Mouse (Mus musculus) neural tube, embryonic 13.5 days (tissue): ENCODE measurements around the gene Pfkfb4. TPM values are rescaled to one million over a fixed set of nuclear protein-coding genes. Genes with fewer than 3 reads are reported as not detected.

ENCODE experiments used
- ATAC-seq: fragments of 200-750 bp; cut with Nextera tagmentation; 2 replicates; pipeline ENCODE4 v1.8.0; 2017; ENCODE audit warnings: low read depth, mild to moderate bottlenecking, moderate TSS enrichment, moderate library complexity
- H3K27ac ChIP-seq: fragments of 300-500 bp; sonication (generic); replicated peaks from 2 replicates; pipeline ENCODE4 v1.5.1; 2015; ENCODE audit warnings: moderate library complexity, mild to moderate bottlenecking, inconsistent platforms
- H3K27me3 ChIP-seq: fragments of 300-500 bp; sonication (generic); 2 replicates; pipeline ENCODE4 v1.6.1; 2015; ENCODE audit warnings: mild to moderate bottlenecking, inconsistent platforms
- H3K36me3 ChIP-seq: fragments of 300-500 bp; sonication (generic); 2 replicates; pipeline ENCODE4 v1.6.1; 2015; ENCODE audit warnings: mild to moderate bottlenecking, inconsistent platforms
- H3K4me1 ChIP-seq: fragments of 300-500 bp; sonication (generic); replicated peaks from 2 replicates; pipeline ENCODE4 v1.6.1; 2015; ENCODE audit warnings: inconsistent platforms
- H3K4me2 ChIP-seq: fragments of 300-500 bp; sonication (generic); 2 replicates; pipeline ENCODE4 v1.6.1; 2015; ENCODE audit warnings: inconsistent platforms, mild to moderate bottlenecking, moderate library complexity
- H3K4me3 ChIP-seq: fragments of 300-500 bp; sonication (generic); 2 replicates; pipeline ENCODE4 v1.5.1; 2015; ENCODE audit warnings: mild to moderate bottlenecking, inconsistent platforms
- H3K9ac ChIP-seq: fragments of 300-500 bp; sonication (generic); 2 replicates; pipeline ENCODE4 v1.6.1; 2015; ENCODE audit warnings: moderate library complexity, mild to moderate bottlenecking, inconsistent platforms
- H3K9me3 ChIP-seq: fragments of 300-500 bp; sonication (generic); 2 replicates; pipeline ENCODE4 v1.6.1; 2016; ENCODE audit warnings: inconsistent platforms
- WGBS: fragments of 180-500 bp; shearing (Covaris S2); methylation state at CpG from one replicate; pipeline ENCODE4 v1.1.7; 2015; 5-methylcytosine and 5-hydroxymethylcytosine counted together
- polyA plus RNA-seq: library from polyadenylated mRNA; unstranded; fragments of >200 nt; fragmentation: Nextera tagmentation; extraction: Ambion mirVana; gene quantifications from 2 replicates; pipeline ENCODE4 v1.2.1, GENCODE M21; 2015

Pfkfb4 gene
- polyA plus RNA-seq, 1 experiment from 2014 or later: 22.4 TPM

DNA sequence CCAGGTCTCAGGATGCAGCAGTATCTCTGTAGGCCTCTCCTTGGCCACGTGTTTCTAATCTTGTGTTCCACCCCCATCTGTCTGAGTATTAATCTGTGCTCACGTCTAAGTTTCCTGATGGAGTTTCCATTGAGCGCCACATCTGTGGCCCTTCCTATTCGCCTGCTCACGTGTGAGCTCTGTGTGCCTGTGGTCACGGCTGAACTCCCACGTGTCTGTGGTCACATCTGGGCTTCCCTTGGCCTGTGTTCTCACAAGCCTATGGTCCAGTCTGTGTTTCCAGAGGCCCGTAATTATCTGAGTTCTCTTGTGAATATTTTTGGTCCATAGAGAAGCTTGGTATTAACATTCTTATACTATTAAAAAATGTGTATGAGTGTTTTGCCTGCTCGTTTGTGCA lies 15.1 kb upstream of the Pfkfb4 start:
- ATAC-seq: no peak
- no peak overlapping the region for H3K4me3 ChIP-seq
- H3K27ac ChIP-seq: no peak overlapping the region
- H3K9ac ChIP-seq: no peak overlapping the region
- no peaks in the 10 kb centered on the region for H3K4me1 ChIP-seq
- H3K9me3 ChIP-seq: no peaks in the 10 kb centered on the region
- no peaks in the 10 kb centered on the region for H3K36me3 ChIP-seq
- H3K27me3 ChIP-seq: no peaks in the 10 kb centered on the region
- WGBS: 81% methylated on average over 9 of the region's 9 CpGs
- H3K4me2 ChIP-seq: no peak overlapping the region

DNA sequence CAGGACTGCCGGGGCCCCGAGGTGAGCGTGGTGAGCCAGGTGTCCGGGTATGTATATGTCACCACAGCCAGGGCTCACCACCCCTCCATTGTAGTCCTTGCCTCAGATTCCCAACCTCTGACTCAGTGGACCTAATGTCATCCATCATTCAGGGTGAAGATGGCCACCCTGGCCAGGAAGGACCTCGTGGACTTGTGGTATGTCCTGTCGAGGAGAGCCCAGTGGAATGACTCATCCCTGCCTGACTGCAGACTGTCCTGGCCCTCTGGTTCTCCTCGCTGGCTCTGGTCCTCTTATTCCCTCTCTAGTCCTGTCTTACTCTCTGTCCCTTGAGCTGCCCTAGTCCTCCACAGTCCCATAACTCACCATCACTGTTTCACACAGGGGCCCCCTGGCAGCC lies 13.6 kb upstream of the Pfkfb4 start:
- no peak overlapping the region for H3K4me3 ChIP-seq
- H3K4me2 ChIP-seq: no peak overlapping the region
- 83% methylated on average over 7 of the region's 7 CpGs for WGBS
- no peaks in the 10 kb centered on the region for H3K27me3 ChIP-seq
- H3K27ac ChIP-seq: no peak overlapping the region
- no peaks in the 10 kb centered on the region for H3K4me1 ChIP-seq
- H3K9ac ChIP-seq: no peak overlapping the region
- no peak for ATAC-seq
- no peaks in the 10 kb centered on the region for H3K36me3 ChIP-seq
- H3K9me3 ChIP-seq: no peaks in the 10 kb centered on the region

DNA sequence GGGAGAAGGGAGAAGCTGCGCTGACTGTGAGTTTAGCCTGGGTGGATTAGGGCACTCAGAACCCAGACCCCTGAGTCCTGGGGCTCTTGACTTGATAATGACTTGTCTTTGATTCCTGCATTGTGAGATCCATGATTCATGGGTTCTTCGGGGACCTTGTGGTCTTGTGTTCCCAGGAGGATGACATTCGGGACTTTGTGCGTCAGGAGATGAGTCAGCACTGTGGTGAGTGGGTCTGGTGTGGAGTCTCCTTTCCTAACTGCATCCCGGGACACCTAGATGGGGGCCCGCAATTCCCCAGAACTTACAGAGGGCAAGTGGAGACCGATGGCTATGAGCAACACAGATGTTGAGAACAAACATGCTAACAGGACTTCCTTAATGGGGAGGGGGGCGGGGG lies 9.1 kb upstream of the Pfkfb4 start:
- 77% methylated on average over 8 of the region's 8 CpGs for WGBS
- ATAC-seq: no peak
- H3K27me3 ChIP-seq: no peaks in the 10 kb centered on the region
- no peaks in the 10 kb centered on the region for H3K4me1 ChIP-seq
- H3K27ac ChIP-seq: no peak overlapping the region
- no peak overlapping the region for H3K4me2 ChIP-seq
- no peaks in the 10 kb centered on the region for H3K36me3 ChIP-seq
- no peak overlapping the region for H3K9ac ChIP-seq
- no peak overlapping the region for H3K4me3 ChIP-seq
- no peaks in the 10 kb centered on the region for H3K9me3 ChIP-seq

DNA sequence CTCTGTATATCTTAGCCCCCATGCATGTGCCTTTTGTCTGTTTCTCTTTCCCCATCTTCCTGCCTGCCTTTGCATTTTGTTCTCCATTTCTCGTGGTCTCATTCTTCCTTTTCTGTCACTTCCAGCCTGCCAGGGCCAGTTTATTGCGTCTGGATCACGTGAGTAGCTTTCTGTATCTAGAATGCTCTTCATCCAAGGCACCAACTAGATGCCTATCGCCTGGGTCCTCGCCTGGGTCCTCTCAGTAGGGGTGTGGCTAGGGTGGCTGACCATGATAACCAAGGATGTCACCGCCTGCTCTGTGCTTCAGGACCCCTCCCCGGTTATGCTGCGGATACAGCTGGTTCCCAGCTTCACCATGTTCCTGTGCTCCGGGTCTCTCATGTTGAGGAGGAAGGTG lies 8.4 kb upstream of the Pfkfb4 start:
- H3K36me3 ChIP-seq: no peaks in the 10 kb centered on the region
- no peaks in the 10 kb centered on the region for H3K4me1 ChIP-seq
- WGBS: 78% methylated on average over 9 of the region's 9 CpGs
- ATAC-seq: no peak
- no peak overlapping the region for H3K4me3 ChIP-seq
- no peak overlapping the region for H3K27ac ChIP-seq
- H3K9me3 ChIP-seq: no peaks in the 10 kb centered on the region
- H3K27me3 ChIP-seq: no peaks in the 10 kb centered on the region
- H3K4me2 ChIP-seq: no peak overlapping the region
- no peak overlapping the region for H3K9ac ChIP-seq

DNA sequence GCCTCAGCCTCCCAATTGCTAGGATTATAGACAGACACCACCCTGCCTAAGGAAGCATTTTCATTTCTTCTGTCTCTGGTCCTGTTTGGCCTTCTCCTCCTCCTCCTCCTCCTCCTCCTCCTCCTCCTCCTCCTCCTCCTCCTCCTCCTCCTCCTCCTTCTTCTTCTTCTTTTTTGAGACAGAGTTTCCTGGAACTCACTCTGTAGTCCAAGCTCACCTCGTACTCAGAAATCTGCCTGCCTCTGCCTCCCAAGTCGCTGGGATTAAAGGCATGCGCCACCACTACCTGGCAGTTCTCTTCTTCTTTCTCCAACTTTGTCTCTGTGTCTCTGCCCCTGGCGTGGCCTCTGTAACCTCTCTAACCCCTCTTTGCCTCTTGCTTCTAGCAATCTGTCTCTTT lies 5.9 kb upstream of the Pfkfb4 start, which contains the start of gene Ucn2:
Ucn2 (plus strand) TSS at position 301 of the 400 bp plus-strand sequence.
- Histone ChIP-seq H3K27me3 (no peaks in the 10 kb centered on the region), H3K4me2 (no peak within 1 kb of the TSS), H3K4me3 (no peak within 1 kb of the TSS), H3K36me3 (no peaks in the 10 kb centered on the region), H3K9ac (no peak within 1 kb of the TSS), H3K27ac (no peak within 1 kb of the TSS), H3K9me3 (no peaks in the 10 kb centered on the region), H3K4me1 (no peaks in the 10 kb centered on the region)
- 83% methylated on average over 3 of the region's 4 CpGs for WGBS
- no peak for ATAC-seq

DNA sequence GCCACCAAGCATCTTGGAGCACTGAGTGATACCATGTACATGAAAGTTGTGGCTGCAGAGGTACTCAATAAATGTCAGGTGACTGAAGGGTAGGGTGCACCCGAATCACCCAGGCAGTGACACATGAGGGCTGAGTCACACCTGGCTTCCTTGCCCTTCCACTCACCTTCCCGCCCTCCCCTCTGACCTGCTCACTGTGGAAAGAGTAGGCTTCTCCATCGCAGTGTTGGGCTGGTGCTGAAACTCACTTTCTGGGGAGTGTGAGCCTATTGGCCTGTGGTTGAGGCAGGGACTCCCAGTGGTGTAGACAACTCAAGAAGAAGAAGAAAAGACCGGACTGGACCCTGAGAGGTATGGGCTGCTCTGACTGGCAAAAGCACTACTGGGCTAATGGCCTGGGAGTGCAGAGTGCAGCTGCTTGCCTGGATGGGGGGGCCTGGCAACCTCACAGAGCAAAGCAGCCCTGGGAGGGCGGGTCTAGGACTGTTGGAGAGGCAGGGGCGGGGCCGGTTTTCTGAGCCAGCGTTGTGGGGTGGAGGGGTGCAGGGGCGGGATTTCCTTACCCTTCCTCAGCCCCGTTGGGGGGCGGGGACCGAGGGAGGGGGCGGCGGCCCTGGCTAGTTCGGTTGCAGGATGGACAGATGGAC lies 3.8 kb upstream of the Pfkfb4 start:
- Histone ChIP-seq H3K9me3 (no peaks in the 10 kb centered on the region), H3K27ac (no peak overlapping the region), H3K27me3 (no peaks in the 10 kb centered on the region), H3K9ac (no peak overlapping the region), H3K36me3 (no peaks in the 10 kb centered on the region), H3K4me3 (no peak overlapping the region), H3K4me2 (no peak overlapping the region; the same call in 1 of the 2 replicates), H3K4me1 (peaks cover 15% of the 10 kb centered on the region)
- WGBS: 21% methylated on average over 15 of the region's 15 CpGs
- ATAC-seq: no peak

DNA sequence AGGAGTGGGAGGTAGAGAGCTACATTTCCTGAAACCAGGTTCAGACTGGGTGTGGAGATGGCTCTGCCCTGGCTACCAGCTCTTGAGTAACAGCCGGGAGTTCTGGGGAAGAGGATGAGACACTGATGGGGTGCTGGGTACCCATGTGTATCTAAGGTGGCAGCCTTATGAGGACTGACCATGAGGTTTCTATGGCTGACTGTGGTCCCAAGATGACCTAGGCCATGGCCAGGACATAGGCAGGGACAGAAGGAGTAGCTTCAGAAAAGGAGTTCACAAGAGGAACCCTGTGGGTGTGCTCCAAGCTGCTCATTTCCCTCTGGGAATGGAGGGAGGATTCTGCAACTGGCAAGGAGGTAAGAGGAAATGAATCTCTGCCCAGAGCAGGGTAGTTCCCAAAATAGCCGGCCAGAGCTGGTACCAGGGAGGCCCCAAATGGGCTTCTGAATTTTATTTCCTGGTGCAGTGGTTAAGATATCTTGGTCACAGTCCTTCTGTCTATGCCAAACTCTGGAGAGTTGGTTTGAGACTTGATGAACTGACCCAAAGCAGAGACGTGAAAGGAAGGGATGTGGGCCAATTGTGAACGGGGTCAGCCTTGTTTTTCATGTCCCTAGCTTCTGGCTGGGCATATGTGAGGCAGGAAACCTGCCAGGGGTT lies 1.6 kb upstream of the Pfkfb4 start:
- WGBS: 85% methylated on average over 4 of the region's 4 CpGs
- no peak for ATAC-seq
- no peaks in the 10 kb centered on the region for H3K27me3 ChIP-seq
- H3K4me3 ChIP-seq: no peak overlapping the region
- no peak overlapping the region for H3K4me2 ChIP-seq
- H3K9me3 ChIP-seq: no peaks in the 10 kb centered on the region
- no peak overlapping the region for H3K27ac ChIP-seq
- H3K36me3 ChIP-seq: no peaks in the 10 kb centered on the region
- no peak overlapping the region for H3K9ac ChIP-seq
- peaks cover 20% of the 10 kb centered on the region for H3K4me1 ChIP-seq

DNA sequence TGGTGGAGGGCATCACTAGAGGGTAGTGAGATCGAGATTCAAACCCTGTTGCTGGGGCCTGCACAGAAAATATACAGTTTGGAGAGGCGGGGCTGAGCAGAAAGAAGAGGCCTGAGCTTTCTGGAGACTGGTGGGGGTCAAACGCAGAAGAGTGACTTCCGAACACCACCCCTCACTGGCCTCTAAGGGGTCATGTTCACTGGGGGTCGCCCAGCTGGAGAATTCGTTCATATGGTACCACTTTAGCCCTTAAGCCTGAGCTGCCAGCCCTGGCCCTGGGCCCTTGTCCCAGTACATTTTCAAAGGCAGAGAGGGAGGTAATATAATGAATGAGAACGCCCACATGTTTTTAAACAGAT lies 1.1 kb upstream of the Pfkfb4 start:
- Histone ChIP-seq H3K27ac (no peak overlapping the region; the same call in 1 of the 2 replicates), H3K36me3 (no peaks in the 10 kb centered on the region), H3K4me1 (peaks cover 25% of the 10 kb centered on the region), H3K4me3 (no peak overlapping the region), H3K27me3 (no peaks in the 10 kb centered on the region), H3K9ac (no peak overlapping the region), H3K9me3 (no peaks in the 10 kb centered on the region), H3K4me2 (no peak overlapping the region)
- 83% methylated on average over 7 of the region's 7 CpGs for WGBS
- no peak for ATAC-seq

DNA sequence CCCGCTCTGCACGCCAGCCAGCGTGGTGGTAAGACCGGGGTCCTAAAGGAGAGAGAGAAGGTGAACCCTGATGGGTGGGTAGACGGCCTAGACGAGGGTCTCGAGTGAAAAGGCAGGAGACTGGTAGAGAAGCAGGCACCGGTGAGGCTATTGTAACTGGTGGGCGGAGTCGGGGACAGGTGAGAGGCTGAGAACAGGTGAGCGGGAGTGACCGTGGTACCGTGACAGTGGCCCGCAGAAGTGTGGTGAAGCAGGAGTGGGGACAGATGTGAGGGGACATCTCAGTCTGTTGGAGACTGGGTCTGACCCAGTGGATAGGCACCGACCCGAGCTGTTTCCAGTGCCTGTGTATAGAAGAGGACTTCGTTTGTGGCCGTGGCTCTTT lies 499 bp downstream of the Pfkfb4 start:
- Histone ChIP-seq H3K4me2 (peak overlapping the region; percentile 71), H3K27me3 (no peaks in the 10 kb centered on the region), H3K9ac (peak overlapping the region; percentile 83), H3K4me1 (peaks cover 31% of the 10 kb centered on the region), H3K9me3 (no peaks in the 10 kb centered on the region), H3K36me3 (no peaks in the 10 kb centered on the region), H3K27ac (peak overlapping the region; percentile 70), H3K4me3 (peak overlapping the region; percentile 58)
- no peak; the same call in 1 of the 2 replicates for ATAC-seq
- WGBS: 14% methylated on average over 18 of the region's 18 CpGs

DNA sequence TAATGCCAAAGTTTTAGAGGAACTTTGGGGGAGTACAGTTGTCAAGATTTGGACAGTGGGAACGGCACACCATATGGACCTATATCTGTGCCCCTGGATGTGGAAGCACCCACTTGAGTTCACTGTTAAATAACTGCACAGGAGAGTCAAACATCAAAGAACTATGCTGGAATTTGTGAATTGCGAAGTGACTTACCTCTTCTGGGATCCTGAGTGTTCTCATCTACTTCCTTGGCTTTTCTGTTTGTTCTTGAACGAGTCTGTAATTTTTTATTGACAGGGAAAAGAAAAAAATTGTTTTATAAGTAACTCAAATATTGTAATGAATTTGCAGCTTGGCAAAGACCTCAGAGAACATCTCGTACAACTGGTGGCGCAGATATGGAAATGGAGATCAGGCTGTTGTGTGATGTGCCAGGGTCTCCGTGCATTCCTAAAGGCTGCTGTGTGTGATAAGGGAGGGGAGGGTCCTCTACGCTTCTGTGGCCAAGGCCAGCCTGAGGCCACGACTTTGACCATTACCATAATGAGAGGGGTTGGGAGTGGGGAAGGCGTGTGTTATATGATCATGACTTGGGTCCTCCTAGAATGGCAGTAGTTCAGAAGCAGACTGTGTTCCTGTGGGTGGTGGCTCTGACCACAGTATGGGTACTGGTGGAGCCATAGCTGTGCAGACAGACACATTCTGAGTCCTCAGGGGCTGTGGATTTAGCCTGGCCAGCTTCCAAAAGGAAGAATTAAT lies 1.2 kb downstream of the Pfkfb4 start:
- H3K4me3 ChIP-seq: peak overlapping the region; percentile 58
- 89% methylated on average over 9 of the region's 9 CpGs for WGBS
- peak overlapping the region; percentile 83; the same call in 1 of the 2 replicates for H3K9ac ChIP-seq
- no peaks in the 10 kb centered on the region for H3K36me3 ChIP-seq
- H3K4me1 ChIP-seq: peaks cover 31% of the 10 kb centered on the region
- no peak for ATAC-seq
- no peak overlapping the region for H3K27ac ChIP-seq
- no peaks in the 10 kb centered on the region for H3K27me3 ChIP-seq
- H3K4me2 ChIP-seq: peak overlapping the region; percentile 71
- no peaks in the 10 kb centered on the region for H3K9me3 ChIP-seq

DNA sequence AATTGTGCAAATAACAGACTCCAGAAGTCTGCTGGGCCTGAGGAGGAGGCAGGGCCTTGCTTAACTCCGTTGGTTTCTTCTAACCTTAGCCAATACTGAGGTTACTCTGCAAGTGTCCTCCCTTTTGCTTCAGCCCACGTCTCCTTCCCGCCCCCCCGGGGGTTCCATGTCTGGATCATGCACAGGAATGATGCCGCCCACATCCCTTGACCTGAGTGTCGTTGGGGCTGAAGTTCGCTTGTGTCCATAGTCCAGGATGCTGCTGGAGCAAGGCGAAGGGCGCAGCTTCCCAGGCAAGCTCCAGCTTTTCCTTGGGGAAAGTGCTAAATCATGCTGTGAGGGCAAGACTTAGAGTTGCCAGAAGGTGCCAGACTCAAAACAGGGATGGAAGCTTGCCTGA lies 4.8 kb downstream of the Pfkfb4 start:
- Histone ChIP-seq H3K27me3 (no peaks in the 10 kb centered on the region), H3K9ac (no peak overlapping the region; the same call in 1 of the 2 replicates), H3K27ac (no peak overlapping the region), H3K36me3 (no peaks in the 10 kb centered on the region), H3K4me3 (no peak overlapping the region), H3K4me1 (peaks cover 27% of the 10 kb centered on the region), H3K4me2 (no peak overlapping the region), H3K9me3 (no peaks in the 10 kb centered on the region)
- WGBS: 78% methylated on average over 9 of the region's 9 CpGs
- ATAC-seq: no peak
